Mouse (Mus musculus) kidney, adult 2 months (tissue): ENCODE results near the gene Pias4.

Experiments used
- CTCF ChIP-seq: fragments of 200-500 bp; conservative IDR thresholded peaks from 2 replicates; pipeline ENCODE4 v1.5.1; 2011; ENCODE audit warnings: low read depth, mild to moderate bottlenecking, control low read depth, low read length, moderate library complexity, mixed read lengths; ENCODE audit not compliant: insufficient read depth, insufficient read length
- POLR2A ChIP-seq: fragments of 200-500 bp; IDR thresholded peaks from one replicate; pipeline ENCODE4 v1.6.1; 2011; ENCODE audit warnings: low read depth, low read length, control low read depth

GRCm38 (mm10) chr10:81136706-81137231 is 31.0 kb downstream of the Pias4 start:
- TF ChIP-seq CTCF, result no peak
- no peak for TF ChIP-seq POLR2A
